Mouse (Mus musculus) T-cell, adult 2 months (primary cell): ENCODE measurements around the gene Zfp423.

Source experiments
- DNase-seq: peaks from one replicate; pipeline ENCODE4 v3.0.0; 2022; ENCODE audit warnings: low spot score

Gene Zfp423

GRCm38 (mm10) chr8:87662811-87663341 is 296.5 kb downstream of the Zfp423 start:
- no peak for DNase-seq

GRCm38 (mm10) chr8:87662307-87662771 is 297.1 kb downstream of the Zfp423 start:
- no peak for DNase-seq

GRCm38 (mm10) chr8:87660916-87661910 is 298.2 kb downstream of the Zfp423 start:
- DNase-seq: no peak

GRCm38 (mm10) chr8:87660029-87660915 is 299.1 kb downstream of the Zfp423 start:
- DNase-seq: no peak

- no peak for DNase-seq
Measured at GRCm38 (mm10) chr8:87657488-87657887, 301.9 kb downstream of the Zfp423 start.

GRCm38 (mm10) chr8:87656484-87657230 is 302.7 kb downstream of the Zfp423 start:
- DNase-seq: peak; percentile 22

GRCm38 (mm10) chr8:87655946-87656345 is 303.4 kb downstream of the Zfp423 start:
- no peak for DNase-seq

GRCm38 (mm10) chr8:87647781-87648180 is 311.6 kb downstream of the Zfp423 start:
- DNase-seq: no peak

GRCm38 (mm10) chr8:87645829-87646483 is 313.4 kb downstream of the Zfp423 start:
- DNase-seq: no peak

- no peak for DNase-seq
Measured at GRCm38 (mm10) chr8:87645371-87645770, 314.0 kb downstream of the Zfp423 start.

- DNase-seq: no peak
Measured at GRCm38 (mm10) chr8:87640930-87641329, 318.5 kb downstream of the Zfp423 start.

GRCm38 (mm10) chr8:87636226-87636742 is 323.1 kb downstream of the Zfp423 start:
- DNase-seq: no peak

- no peak for DNase-seq
Measured at GRCm38 (mm10) chr8:87631776-87632175, 327.6 kb downstream of the Zfp423 start.

GRCm38 (mm10) chr8:87629656-87630055 is 329.7 kb downstream of the Zfp423 start:
- DNase-seq: no peak

- no peak for DNase-seq
Measured at GRCm38 (mm10) chr8:87621181-87621580, 338.2 kb downstream of the Zfp423 start.

GRCm38 (mm10) chr8:87620225-87620624 is 339.2 kb downstream of the Zfp423 start:
- DNase-seq: no peak

- DNase-seq: no peak
Measured at GRCm38 (mm10) chr8:87619529-87619928, 339.9 kb downstream of the Zfp423 start.

- DNase-seq: no peak
Measured at GRCm38 (mm10) chr8:87619118-87619517, 340.3 kb downstream of the Zfp423 start.

GRCm38 (mm10) chr8:87613701-87614100 is 345.7 kb downstream of the Zfp423 start:
- no peak for DNase-seq
